Mouse (Mus musculus) myocyte (in vitro differentiated cells): ENCODE results near the gene Nrp2. TPM values are rescaled to one million over a fixed set of nuclear protein-coding genes. Genes with fewer than 3 reads are reported as not detected.

ENCODE experiments used
- H3K27me3 ChIP-seq: one replicate; pipeline ENCODE4 v1.6.1; 2011; ENCODE audit not compliant: control insufficient read depth, insufficient read depth, insufficient read length
- H3K36me3 ChIP-seq: one replicate; pipeline ENCODE4 v1.6.1; 2011; ENCODE audit not compliant: control insufficient read depth, insufficient read depth
- H3K4me2 ChIP-seq: one replicate; pipeline ENCODE4 v1.6.1; 2011; ENCODE audit warnings: low read depth, control low read depth
- H3K4me3 ChIP-seq: one replicate; pipeline ENCODE4 v1.5.1; 2011; ENCODE audit warnings: mild to moderate bottlenecking, control low read depth, moderate library complexity
- H3K79me2 ChIP-seq: one replicate; pipeline ENCODE4 v1.6.1; 2011; ENCODE audit not compliant: control insufficient read depth, insufficient read depth
- H3ac ChIP-seq: one replicate; pipeline ENCODE4 v1.6.1; 2011; ENCODE audit not compliant: control insufficient read depth, insufficient read length
- CEBPB ChIP-seq: IDR thresholded peaks from 2 replicates; pipeline ENCODE4 v1.6.1; 2011; ENCODE audit warnings: mild to moderate bottlenecking, moderate library complexity; ENCODE audit not compliant: poor library complexity, insufficient read depth, severe bottlenecking
- E2F4 ChIP-seq: IDR thresholded peaks from one replicate; pipeline ENCODE4 v1.6.1; 2011; ENCODE audit warnings: mild to moderate bottlenecking, control low read depth, moderate library complexity; ENCODE audit not compliant: insufficient read depth
- MAX ChIP-seq: IDR thresholded peaks from one replicate; pipeline ENCODE4 v1.6.1; 2011; ENCODE audit warnings: low read depth, mild to moderate bottlenecking, control low read depth
- MYOD1 ChIP-seq, 3 experiments: IDR thresholded peaks; one replicate each; pipeline ENCODE4 v1.6.1; 2011; ENCODE audit warnings: control low read depth in 2 of 3, low read depth in 2 of 3, mild to moderate bottlenecking in 2 of 3, moderate library complexity in 1 of 3; ENCODE audit not compliant: insufficient read length in 2 of 3, control insufficient read depth in 1 of 3
- MYOG ChIP-seq, 3 experiments: IDR thresholded peaks; one replicate each; pipeline ENCODE4 v1.6.1; 2011; ENCODE audit warnings: control low read depth in 2 of 3, low read depth in 2 of 3, mild to moderate bottlenecking in 2 of 3; ENCODE audit not compliant: insufficient read length in 2 of 3, control insufficient read depth in 1 of 3, insufficient read depth in 1 of 3
- POLR2A ChIP-seq: IDR thresholded peaks from one replicate; pipeline ENCODE4 v1.6.1; 2011; ENCODE audit warnings: low read depth, mild to moderate bottlenecking, control low read depth, moderate library complexity; ENCODE audit not compliant: insufficient read length
- POLR2AphosphoS2 ChIP-seq: IDR thresholded peaks from one replicate; pipeline ENCODE4 v1.6.1; 2011; ENCODE audit warnings: low read depth, control low read depth; ENCODE audit not compliant: insufficient read length
- REST ChIP-seq: IDR thresholded peaks from one replicate; pipeline ENCODE4 v1.6.1; 2011; ENCODE audit warnings: mild to moderate bottlenecking, control low read depth, moderate library complexity; ENCODE audit not compliant: insufficient read depth, insufficient read length
- SRF ChIP-seq: IDR thresholded peaks from one replicate; pipeline ENCODE4 v1.6.1; 2011; ENCODE audit warnings: low read depth; ENCODE audit not compliant: control insufficient read depth, insufficient read length
- TCF12 ChIP-seq: IDR thresholded peaks from one replicate; pipeline ENCODE4 v1.6.1; 2011; ENCODE audit warnings: mild to moderate bottlenecking, control low read depth; ENCODE audit not compliant: poor library complexity, insufficient read depth, severe bottlenecking
- TCF3 ChIP-seq: IDR thresholded peaks from one replicate; pipeline ENCODE4 v1.6.1; 2011; ENCODE audit warnings: low read depth, control low read depth; ENCODE audit not compliant: insufficient read length
- USF1 ChIP-seq: IDR thresholded peaks from one replicate; pipeline ENCODE4 v1.6.1; 2011; ENCODE audit warnings: low read depth, mild to moderate bottlenecking, control low read depth, moderate library complexity
- polyA plus RNA-seq: library from polyadenylated mRNA; unstranded; fragments of >200 nt; fragmentation: generic; extraction: Trizol; gene quantifications from one replicate; pipeline ENCODE4 v1.2.1, GENCODE M21; 2012; ENCODE audit warnings: missing spikeins

The Nrp2 gene
- polyA plus RNA-seq, 1 experiment, result 18.3 TPM

DNA sequence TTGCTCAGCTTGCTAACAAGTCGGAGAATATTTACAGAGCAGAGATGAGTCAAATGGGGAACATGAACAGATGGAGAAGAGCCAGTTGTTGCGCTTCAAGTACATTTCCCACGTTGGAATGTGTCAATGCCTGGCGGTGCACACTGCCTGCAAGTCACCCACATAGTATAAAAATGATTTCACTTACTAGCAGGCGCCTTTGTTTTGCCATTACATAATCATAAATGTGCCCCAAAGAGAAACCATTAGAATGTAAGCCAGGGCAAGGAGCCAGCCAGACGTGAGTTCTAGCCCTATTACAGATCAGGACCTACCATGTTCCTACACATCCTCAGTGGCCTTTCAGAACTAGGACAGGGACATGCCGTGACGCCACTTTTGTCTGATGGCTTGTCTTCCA, 15.6 kb upstream of the Nrp2 start:
- Histone ChIP-seq H3K4me2 (no peak overlapping the region), H3K36me3 (no peaks in the 10 kb centered on the region), H3ac (no peak overlapping the region), H3K27me3 (no peaks in the 10 kb centered on the region), H3K79me2 (no peaks in the 10 kb centered on the region), H3K4me3 (no peak overlapping the region)
- TF ChIP-seq CEBPB (no peak), REST (no peak), MYOD1 (IDR thresholded peaks at IDR 0.05; ENCODE audit: control insufficient read depth in 1 of 3, insufficient read length in 2 of 3, low read depth in 2 of 3) (no peak), MAX (no peak), E2F4 (no peak), POLR2AphosphoS2 (no peak), POLR2A (no peak), MYOG (IDR thresholded peaks at IDR 0.05; ENCODE audit: control insufficient read depth in 1 of 3, insufficient read depth in 1 of 3, insufficient read length in 2 of 3, low read depth in 2 of 3) (no peak), TCF3 (no peak), TCF12 (no peak), USF1 (no peak), SRF (no peak)

DNA sequence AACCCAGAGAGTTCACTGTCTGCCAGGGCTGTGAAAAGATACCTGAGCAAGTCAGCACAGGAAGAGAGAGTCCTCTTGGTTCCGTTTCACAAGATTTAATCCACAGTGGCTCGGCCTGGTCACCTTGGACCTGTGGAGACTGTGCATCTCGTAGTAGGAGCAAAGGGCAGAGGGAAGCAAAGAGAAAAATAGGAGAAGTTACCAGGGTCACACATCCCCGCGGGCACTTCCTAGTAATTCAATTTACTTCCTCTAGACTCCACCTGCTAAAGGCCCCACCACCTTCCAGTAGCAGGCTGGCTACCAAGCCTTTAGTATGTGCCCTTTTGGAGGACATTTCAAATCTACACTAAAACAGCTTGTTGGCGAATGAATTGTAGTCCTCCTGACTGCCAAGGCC, 11.9 kb upstream of the Nrp2 start:
- Histone ChIP-seq H3K27me3 (no peaks in the 10 kb centered on the region), H3K4me2 (no peak overlapping the region), H3K36me3 (no peaks in the 10 kb centered on the region), H3K4me3 (no peak overlapping the region), H3ac (no peak overlapping the region), H3K79me2 (no peaks in the 10 kb centered on the region)
- TF ChIP-seq E2F4, result no peak
- no peak for TF ChIP-seq POLR2A
- TF ChIP-seq TCF12, result no peak
- TF ChIP-seq TCF3, result no peak
- TF ChIP-seq CEBPB, result no peak
- no peak for TF ChIP-seq MYOG (IDR thresholded peaks at IDR 0.05; ENCODE audit: control insufficient read depth in 1 of 3, insufficient read depth in 1 of 3, insufficient read length in 2 of 3, low read depth in 2 of 3)
- TF ChIP-seq REST, result no peak
- no peak for TF ChIP-seq SRF
- no peak for TF ChIP-seq MAX
- TF ChIP-seq USF1, result no peak
- no peak for TF ChIP-seq MYOD1 (IDR thresholded peaks at IDR 0.05; ENCODE audit: control insufficient read depth in 1 of 3, insufficient read length in 2 of 3, low read depth in 2 of 3)
- no peak for TF ChIP-seq POLR2AphosphoS2

- no peak overlapping the region for H3K4me3 ChIP-seq
- no peak overlapping the region for H3K4me2 ChIP-seq
- H3ac ChIP-seq, result no peak overlapping the region
- TF ChIP-seq TCF12 (no peak), POLR2A (no peak), REST (no peak), USF1 (no peak), SRF (no peak), CEBPB (no peak), TCF3 (no peak), POLR2AphosphoS2 (no peak), E2F4 (no peak), MYOD1 (IDR thresholded peaks at IDR 0.05; ENCODE audit: control insufficient read depth in 1 of 3, insufficient read length in 2 of 3, low read depth in 2 of 3) (no peak), MYOG (IDR thresholded peaks at IDR 0.05; ENCODE audit: control insufficient read depth in 1 of 3, insufficient read depth in 1 of 3, insufficient read length in 2 of 3, low read depth in 2 of 3) (no peak), MAX (no peak)
- no peaks in the 10 kb centered on the region for H3K36me3 ChIP-seq
- no peaks in the 10 kb centered on the region for H3K79me2 ChIP-seq
- no peaks in the 10 kb centered on the region for H3K27me3 ChIP-seq
Measured at GRCm38 (mm10) chr1:62696312-62696982, 6.6 kb upstream of the Nrp2 start.

GRCm38 (mm10) chr1:62696983-62697341, 6.1 kb upstream of the Nrp2 start:
- Histone ChIP-seq H3K4me2 (no peak overlapping the region), H3K4me3 (no peak overlapping the region), H3K27me3 (no peaks in the 10 kb centered on the region), H3ac (no peak overlapping the region), H3K79me2 (no peaks in the 10 kb centered on the region), H3K36me3 (no peaks in the 10 kb centered on the region)
- no peak for TF ChIP-seq CEBPB
- TF ChIP-seq MYOD1 (IDR thresholded peaks at IDR 0.05; ENCODE audit: control insufficient read depth in 1 of 3, insufficient read length in 2 of 3, low read depth in 2 of 3), result no peak
- no peak for TF ChIP-seq USF1
- no peak for TF ChIP-seq MYOG (IDR thresholded peaks at IDR 0.05; ENCODE audit: control insufficient read depth in 1 of 3, insufficient read depth in 1 of 3, insufficient read length in 2 of 3, low read depth in 2 of 3)
- no peak for TF ChIP-seq SRF
- no peak for TF ChIP-seq TCF3
- TF ChIP-seq POLR2A, result no peak
- no peak for TF ChIP-seq POLR2AphosphoS2
- no peak for TF ChIP-seq E2F4
- no peak for TF ChIP-seq MAX
- no peak for TF ChIP-seq REST
- TF ChIP-seq TCF12, result no peak
